Mouse (Mus musculus): ENCODE results near the gene Gm44503.

- TF ChIP-seq CTCF (IDR thresholded peaks at IDR 0.05; ENCODE audit: insufficient read depth, low read depth, low read length) (no peak), POLR2A (IDR thresholded peaks at IDR 0.05; ENCODE audit: insufficient read depth, low read depth, low read length) (no peak; the same call in 1 of the 2 replicates)
Measured at GRCm38 (mm10) chr9:73039222-73039945, 80.7 kb downstream of the Gm44503 start.

Measured in olfactory bulb, adult 2 months (tissue).